Mouse (Mus musculus) spleen, adult 10 weeks (tissue): ENCODE data around the gene Lcn3. TPM values are rescaled to one million over a fixed set of nuclear protein-coding genes. Genes with fewer than 3 reads are reported as not detected.

Source experiments
- polyA plus RNA-seq: library from polyadenylated mRNA; stranded (reverse); fragments of 350-450 nt; fragmentation: Illumina TruSeq; extraction: RNeasy Lipid Tissue Mini Kit (QIAGEN cat#74804); gene quantifications from one replicate; pipeline ENCODE4 v1.2.3, GENCODE M21; 2015; ENCODE audit warnings: low replicate concordance; ENCODE audit not compliant: insufficient read depth

The Lcn3 gene
- not detected for polyA plus RNA-seq

GRCm38 (mm10) chr2:25765269-25765668, at the start of gene Lcn3:
TSS of gene Lcn3 (plus strand) at chr2:25765569.

DNA sequence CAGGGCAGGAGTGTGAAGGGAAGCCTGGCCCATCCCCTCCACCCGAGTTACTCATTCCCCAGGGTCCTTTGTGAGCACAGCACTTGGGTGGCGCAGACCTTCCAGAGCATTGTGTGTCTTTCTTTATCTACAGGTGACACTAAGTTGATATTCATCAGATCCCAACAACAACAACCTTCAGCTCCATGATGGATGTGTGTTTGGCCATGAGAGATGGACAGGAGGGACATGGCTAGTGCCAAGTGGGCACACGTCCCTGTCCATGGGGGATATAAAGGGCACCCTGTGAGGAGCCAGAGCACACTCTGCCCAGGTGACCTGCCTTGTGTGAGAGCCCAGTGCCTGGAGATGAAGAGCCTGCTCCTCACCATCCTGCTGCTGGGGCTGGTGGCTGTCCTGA, 28.7 kb upstream of the Lcn3 start, which contains the start of gene Obp2b:
Gene Obp2b, plus strand, starts transcription at position 301 of the 400 bp plus-strand sequence.

GRCm38 (mm10) chr2:25776717-25777116, 11.3 kb downstream of the Lcn3 start, which contains the start of gene Lcn11:
TSS of gene Lcn11 (plus strand) at chr2:25777017.

GRCm38 (mm10) chr2:25781957-25782356, 16.6 kb downstream of the Lcn3 start, which contains the start of gene Gm13539:
TSS of gene Gm13539 (plus strand) at chr2:25782257.

DNA sequence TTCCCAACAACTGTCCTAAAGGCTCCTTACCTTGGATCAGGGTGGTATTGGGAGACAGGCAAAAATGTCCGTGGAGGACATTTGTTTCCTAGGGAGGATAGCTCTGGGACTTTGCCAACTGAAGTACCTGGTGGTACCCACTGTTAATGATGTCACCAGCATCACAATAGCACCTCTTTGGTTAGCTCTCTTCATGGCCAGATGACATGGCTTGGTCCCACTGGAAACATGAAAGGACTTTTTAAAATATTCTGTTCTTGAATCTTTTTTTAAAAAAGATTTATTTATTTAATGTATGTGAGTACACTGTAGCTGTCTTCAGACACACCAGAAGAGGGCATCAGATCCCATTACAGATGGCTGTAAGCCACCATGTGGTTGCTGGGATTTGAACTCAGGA, 50.4 kb downstream of the Lcn3 start, which contains the start of gene Glt6d1:
Gene Glt6d1, minus strand, starts transcription at position 101 of the 400 bp plus-strand sequence.

Other genes starting within 250 kb of the Lcn3 start
- 24.0 TPM for gene Traf2, start 218.6 kb upstream of the Lcn3 start, polyA plus RNA-seq
- 41.3 TPM for gene Edf1, start 207.7 kb upstream of the Lcn3 start, polyA plus RNA-seq
- 0.43 TPM for gene Mamdc4, start 190.7 kb upstream of the Lcn3 start, polyA plus RNA-seq
- gene Phpt1, start 190.3 kb upstream of the Lcn3 start, polyA plus RNA-seq: 21.0 TPM
- 0.72 TPM for gene Ajm1, start 183.8 kb upstream of the Lcn3 start, polyA plus RNA-seq
- gene Rabl6, start 157.0 kb upstream of the Lcn3 start, polyA plus RNA-seq: 59.4 TPM
- gene Ccdc183, start 147.9 kb upstream of the Lcn3 start, polyA plus RNA-seq: not detected
- 14.0 TPM for gene Tmem141, start 143.6 kb upstream of the Lcn3 start, polyA plus RNA-seq
- gene Fcna, start 137.5 kb upstream of the Lcn3 start, polyA plus RNA-seq: 205 TPM
- gene Lcn8, start 112.4 kb upstream of the Lcn3 start, polyA plus RNA-seq: not detected
- not detected for gene Lcn5, start 107.6 kb upstream of the Lcn3 start, polyA plus RNA-seq
- not detected for gene Lcn6, start 88.8 kb upstream of the Lcn3 start, polyA plus RNA-seq
- not detected for gene Lcn10, start 82.8 kb upstream of the Lcn3 start, polyA plus RNA-seq
- not detected for gene Obp2a, start 65.5 kb upstream of the Lcn3 start, polyA plus RNA-seq
- 11.3 TPM for gene Bmyc, start 58.8 kb upstream of the Lcn3 start, polyA plus RNA-seq
- gene Obp2b, start 28.6 kb upstream of the Lcn3 start, polyA plus RNA-seq: not detected
- not detected for gene Lcn11, start 11.4 kb downstream of the Lcn3 start, polyA plus RNA-seq
- not detected for gene Gm13539, start 16.7 kb downstream of the Lcn3 start, polyA plus RNA-seq
- gene Glt6d1, start 50.3 kb downstream of the Lcn3 start, polyA plus RNA-seq: not detected
- gene Lcn9, start 57.6 kb downstream of the Lcn3 start, polyA plus RNA-seq: not detected
- not detected for gene Sohlh1, start 81.7 kb downstream of the Lcn3 start, polyA plus RNA-seq
- not detected for gene Kcnt1, start 98.2 kb downstream of the Lcn3 start, polyA plus RNA-seq
- gene Camsap1, start 217.7 kb downstream of the Lcn3 start, polyA plus RNA-seq: 12.6 TPM